Mouse (Mus musculus) hindbrain, postnatal 0 days (tissue): ENCODE data around the gene Zfp385c. TPM values are rescaled to one million over a fixed set of nuclear protein-coding genes. Genes with fewer than 3 reads are reported as not detected.
"Not testable (repeated sequence)": the region's sequence is repeated elsewhere in the genome, so short reads cannot be mapped to it uniquely, and the experiment has no call there.

Experiments
- ATAC-seq: fragments of 200-750 bp; cut with Nextera tagmentation; 2 replicates; pipeline ENCODE4 v1.8.0; 2017; ENCODE audit warnings: mild to moderate bottlenecking, moderate TSS enrichment, moderate library complexity
- DNase-seq: peaks from one replicate; pipeline ENCODE4 v3.0.0-alpha.2; 2015; ENCODE audit warnings: low spot score
- H3K27ac ChIP-seq: fragments of 300-500 bp; sonication (generic); 2 replicates; pipeline ENCODE4 v1.5.1; 2014; ENCODE audit warnings: mild to moderate bottlenecking
- H3K27me3 ChIP-seq: fragments of 300-500 bp; sonication (generic); 2 replicates; pipeline ENCODE4 v1.6.1; 2014; ENCODE audit warnings: low read length, mixed read lengths; ENCODE audit not compliant: insufficient read depth
- H3K36me3 ChIP-seq: fragments of 300-500 bp; sonication (generic); 2 replicates; pipeline ENCODE4 v1.6.1; 2014; ENCODE audit warnings: low read length, mixed read lengths; ENCODE audit not compliant: insufficient read depth
- H3K4me1 ChIP-seq: fragments of 300-500 bp; sonication (generic); 2 replicates; pipeline ENCODE4 v1.6.1; 2014; ENCODE audit warnings: antibody characterized with exemption, low read length, mixed read lengths; ENCODE audit not compliant: insufficient read depth
- H3K4me2 ChIP-seq: fragments of 300-500 bp; sonication (generic); 2 replicates; pipeline ENCODE4 v1.6.1; 2014; ENCODE audit warnings: low read depth, mild to moderate bottlenecking, low read length, moderate library complexity, mixed read lengths
- H3K4me3 ChIP-seq: fragments of 300-500 bp; sonication (generic); 2 replicates; pipeline ENCODE4 v1.5.1; 2014; ENCODE audit warnings: low read length
- H3K9ac ChIP-seq: fragments of 300-500 bp; sonication (generic); replicated peaks from 2 replicates; pipeline ENCODE4 v1.6.1; 2014; ENCODE audit warnings: mild to moderate bottlenecking, low read length, moderate library complexity, mixed read lengths
- H3K9me3 ChIP-seq: fragments of 300-500 bp; sonication (generic); 2 replicates; pipeline ENCODE4 v1.6.1; 2016; ENCODE audit warnings: low read length, mixed read lengths
- CTCF ChIP-seq: IDR thresholded peaks from 2 replicates; pipeline ENCODE4 v1.5.1; 2016; ENCODE audit warnings: antibody characterized with exemption, control low read depth, low read depth
- WGBS: fragments of 180-500 bp; shearing (Covaris S2); extraction: QIAGEN DNeasy Blood & Tissue Kit; methylation state at CpG from one replicate; pipeline ENCODE4 v1.1.7; 2014; 5-methylcytosine and 5-hydroxymethylcytosine counted together
- polyA plus RNA-seq: library from polyadenylated mRNA; unstranded; fragments of >200 nt; fragmentation: Nextera tagmentation; extraction: Ambion mirVana; gene quantifications from 2 replicates; pipeline ENCODE4 v1.2.1, GENCODE M21; 2015
- total RNA-seq: library from RNA; depleted of rRNA; stranded (reverse); fragments of >200 nt; gene quantifications from 2 replicates; pipeline ENCODE4 v1.2.3, GENCODE M21; 2014

Zfp385c gene
- total and polyA plus RNA-seq, 2 experiments from 2014 or later = 9.8 to 10.0 TPM

DNA sequence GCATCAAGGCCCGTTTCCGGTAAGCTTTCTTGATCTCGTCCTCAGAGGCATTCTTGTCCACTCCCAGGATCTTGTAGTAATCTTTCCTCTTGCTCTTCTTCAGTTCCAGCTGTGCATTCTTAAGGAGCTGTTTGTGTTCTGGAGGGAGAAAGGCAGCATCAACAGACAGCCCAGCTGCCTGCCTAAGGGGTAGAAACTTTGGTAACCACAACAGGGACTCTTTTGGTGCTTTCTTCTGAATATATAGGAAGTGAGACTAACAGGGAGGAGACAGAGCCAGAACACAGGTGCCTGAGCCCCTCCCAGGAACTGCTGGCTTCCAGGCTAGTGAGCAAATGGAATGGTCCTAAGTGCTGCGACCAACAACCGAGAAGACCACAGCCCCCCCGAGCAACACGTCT lies 107.7 kb downstream of the Zfp385c start:
- Histone ChIP-seq H3K36me3 (peaks cover 87% of the 10 kb centered on the region), H3K4me1 (no peaks in the 10 kb centered on the region)

DNA sequence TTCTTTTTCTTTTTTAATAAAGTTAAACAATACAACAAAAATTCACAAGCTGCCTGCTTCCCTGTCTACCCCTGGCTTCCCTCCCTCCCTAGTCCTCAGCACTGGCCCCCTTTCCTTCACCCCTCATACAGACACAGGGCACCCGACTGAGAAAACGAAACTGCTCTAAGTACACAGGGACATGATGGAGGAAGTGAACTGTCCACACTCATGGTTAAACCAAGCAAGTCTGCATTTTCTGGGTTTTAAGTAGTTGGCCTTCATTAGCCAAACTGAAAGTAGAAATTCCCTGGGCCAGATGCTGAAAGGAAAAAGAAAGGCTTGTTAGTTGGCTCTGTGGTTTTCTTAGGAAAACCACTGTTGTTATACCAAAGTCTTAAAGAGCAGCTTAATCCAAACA lies 109.4 kb downstream of the Zfp385c start:
- no peak for TF ChIP-seq CTCF
- Histone ChIP-seq H3K27me3 (no peaks in the 10 kb centered on the region), H3K4me2 (no peak overlapping the region), H3K9me3 (no peaks in the 10 kb centered on the region), H3K27ac (no peak overlapping the region), H3K36me3 (peaks cover 84% of the 10 kb centered on the region), H3K4me1 (no peaks in the 10 kb centered on the region; the same call in 1 of the 2 replicates), H3K4me3 (no peak overlapping the region), H3K9ac (no peak overlapping the region)
- ATAC-seq (no peak), DNase-seq (no peak)
- 86% methylated on average over 2 of the region's 2 CpGs for WGBS

More for the DNA sequence above, 107.7 kb downstream of the Zfp385c start:
- no peaks in the 10 kb centered on the region for H3K27me3 ChIP-seq
- 88% methylated on average over 7 of the region's 7 CpGs for WGBS
- no peak overlapping the region for H3K4me3 ChIP-seq
- no peak overlapping the region for H3K27ac ChIP-seq
- ATAC-seq (no peak), DNase-seq (no peak)
- H3K9ac ChIP-seq = no peak overlapping the region
- no peak overlapping the region for H3K4me2 ChIP-seq
- no peak for TF ChIP-seq CTCF
- H3K9me3 ChIP-seq = no peaks in the 10 kb centered on the region

GRCm38 (mm10) chr11:100582413-100582812 lies 109.8 kb downstream of the Zfp385c start:
- H3K36me3 ChIP-seq = peaks cover 80% of the 10 kb centered on the region
- H3K27me3 ChIP-seq, H3K9ac ChIP-seq, H3K4me1 ChIP-seq, H3K9me3 ChIP-seq, H3K27ac ChIP-seq, DNase-seq, H3K4me3 ChIP-seq, ATAC-seq, H3K4me2 ChIP-seq: not testable (repeated sequence)
- 100% methylated on average over 1 of the region's 1 CpGs for WGBS

DNA sequence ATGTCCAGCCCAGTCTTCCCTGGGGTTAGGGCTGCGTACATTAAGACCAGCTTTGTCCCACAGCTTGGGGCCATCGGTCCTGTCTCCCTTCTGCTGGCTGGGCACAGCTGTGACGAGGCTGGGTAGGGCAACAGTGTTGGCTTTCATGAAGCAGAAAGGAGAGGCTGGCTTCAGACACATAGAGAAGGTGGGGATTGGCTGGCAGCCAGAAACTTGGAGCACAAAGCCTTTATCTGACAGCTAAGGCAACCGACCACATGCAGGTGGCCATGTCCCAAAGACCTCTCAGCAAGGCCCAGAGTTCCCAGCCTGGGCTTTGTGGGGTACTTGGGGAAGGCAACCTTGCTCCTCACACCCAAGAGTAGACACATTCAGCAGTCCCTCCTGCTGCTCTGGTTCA lies 110.5 kb downstream of the Zfp385c start:
- TF ChIP-seq CTCF = no peak
- H3K27ac ChIP-seq = peak overlapping the region; percentile 56; the same call in 1 of the 2 replicates
- 32% methylated on average over 4 of the region's 4 CpGs for WGBS
- no peaks in the 10 kb centered on the region for H3K9me3 ChIP-seq
- H3K9ac ChIP-seq = no peak overlapping the region
- H3K4me2 ChIP-seq = no peak overlapping the region
- H3K27me3 ChIP-seq = no peaks in the 10 kb centered on the region
- no peaks in the 10 kb centered on the region; the same call in 1 of the 2 replicates for H3K4me1 ChIP-seq
- DNase-seq (peak; percentile 62), ATAC-seq (peak; percentile 39)
- peaks cover 74% of the 10 kb centered on the region for H3K36me3 ChIP-seq
- no peak overlapping the region for H3K4me3 ChIP-seq

GRCm38 (mm10) chr11:100580275-100580674 lies 112.0 kb downstream of the Zfp385c start:
- Histone ChIP-seq H3K27me3 (no peaks in the 10 kb centered on the region), H3K4me2 (no peak overlapping the region), H3K36me3 (peaks cover 59% of the 10 kb centered on the region), H3K4me3 (no peak overlapping the region), H3K4me1 (peaks cover 8% of the 10 kb centered on the region; the same call in 1 of the 2 replicates), H3K9me3 (no peaks in the 10 kb centered on the region), H3K9ac (no peak overlapping the region), H3K27ac (no peak overlapping the region)
- no peak for ATAC-seq
- WGBS = 82% methylated on average over 13 of the region's 13 CpGs
- no peak for TF ChIP-seq CTCF
- no peak for DNase-seq

DNA sequence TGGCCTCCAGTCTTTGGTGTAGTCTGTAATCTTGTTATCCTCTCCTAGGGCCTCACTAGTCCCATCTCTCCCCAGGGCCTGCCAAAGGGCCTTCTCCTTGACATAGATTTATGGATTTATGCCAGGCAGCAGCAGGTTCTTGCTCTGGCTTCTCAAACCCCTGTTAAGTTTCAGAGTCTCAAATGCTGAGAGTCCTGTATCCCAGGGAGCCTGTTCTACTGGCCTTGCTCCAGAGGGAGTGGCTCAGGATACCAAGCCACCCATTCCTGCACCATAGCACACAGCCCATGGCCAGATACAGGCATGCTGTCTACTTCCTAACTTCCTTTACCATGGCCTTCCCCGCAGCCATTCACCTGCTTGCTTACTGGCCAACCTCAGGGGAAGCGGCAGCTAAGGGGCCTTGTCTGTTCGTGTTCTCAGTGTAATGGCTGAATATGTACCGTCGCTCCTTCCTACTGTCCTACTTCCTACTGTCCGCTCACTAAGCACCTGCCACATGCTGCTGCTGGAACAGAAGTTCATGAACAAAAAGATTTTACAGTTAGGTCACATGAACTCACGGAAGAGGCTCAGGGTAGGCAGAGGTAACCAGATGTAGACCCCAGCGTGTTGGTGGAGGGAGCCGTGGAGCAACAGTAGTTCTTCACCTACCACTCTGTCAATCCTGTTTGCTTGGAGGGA lies 113.0 kb downstream of the Zfp385c start:
- 91% methylated on average over 9 of the region's 9 CpGs for WGBS
- 0 out of 2 replicates have a peak overlapping the region, but pooled peaks have one; percentile 62 for H3K27ac ChIP-seq
- H3K36me3 ChIP-seq = peaks cover 50% of the 10 kb centered on the region
- H3K9ac ChIP-seq = no peak overlapping the region
- TF ChIP-seq CTCF = no peak
- DNase-seq = no peak
- no peaks in the 10 kb centered on the region for H3K27me3 ChIP-seq
- H3K4me1 ChIP-seq = peaks cover 8% of the 10 kb centered on the region; the same call in 1 of the 2 replicates
- H3K9me3 ChIP-seq = no peaks in the 10 kb centered on the region
- no peak for ATAC-seq
- H3K4me2 ChIP-seq = peak overlapping the region; percentile 10; the same call in 1 of the 2 replicates
- H3K4me3 ChIP-seq = no peak overlapping the region
